Mouse (Mus musculus): ENCODE measurements around the gene Mtus2. TPM values are rescaled to one million over a fixed set of nuclear protein-coding genes. Genes with fewer than 3 reads are reported as not detected.
"Not testable (repeated sequence)": the region's sequence is repeated elsewhere in the genome, so short reads cannot be mapped to it uniquely, and the experiment has no call there.

Mtus2 gene
- polyA plus RNA-seq, 1 experiment from 2014 or later: 39.2 TPM

GRCm38 (mm10) chr5:148165111-148165510 is 208.0 kb downstream of the Mtus2 start:
- Histone ChIP-seq H3K9me3 (replicated peaks) (no peaks in the 10 kb centered on the region), H3K4me2 (no peak overlapping the region), H3K36me3 (no peaks in the 10 kb centered on the region), H3K27ac (replicated peaks) (no peak overlapping the region), H3K4me1 (peaks cover 8% of the 10 kb centered on the region), H3K9ac (replicated peaks) (no peak overlapping the region), H3K4me3 (replicated peaks) (no peak overlapping the region), H3K27me3 (replicated peaks) (no peaks in the 10 kb centered on the region)
- ATAC-seq (ENCODE audit: low FRiP score): no peak
- WGBS: 88% methylated on average over 1 of the region's 1 CpGs

- 48% methylated on average over 4 of the region's 4 CpGs for WGBS
- no peak for ATAC-seq (ENCODE audit: low FRiP score)
- 0 out of 2 replicates have a peak, but pooled peaks cover 2% of the 10 kb centered on the region for H3K4me1 ChIP-seq
- no peaks in the 10 kb centered on the region for H3K27me3 ChIP-seq (replicated peaks)
- no peak overlapping the region for H3K4me3 ChIP-seq (replicated peaks)
- no peak overlapping the region for H3K4me2 ChIP-seq
- H3K9ac ChIP-seq (replicated peaks): no peak overlapping the region
- H3K27ac ChIP-seq (replicated peaks): no peak overlapping the region
- no peaks in the 10 kb centered on the region for H3K36me3 ChIP-seq
- H3K9me3 ChIP-seq (replicated peaks): no peaks in the 10 kb centered on the region
Observed at GRCm38 (mm10) chr5:148175091-148175490, 218.0 kb downstream of the Mtus2 start.

DNA sequence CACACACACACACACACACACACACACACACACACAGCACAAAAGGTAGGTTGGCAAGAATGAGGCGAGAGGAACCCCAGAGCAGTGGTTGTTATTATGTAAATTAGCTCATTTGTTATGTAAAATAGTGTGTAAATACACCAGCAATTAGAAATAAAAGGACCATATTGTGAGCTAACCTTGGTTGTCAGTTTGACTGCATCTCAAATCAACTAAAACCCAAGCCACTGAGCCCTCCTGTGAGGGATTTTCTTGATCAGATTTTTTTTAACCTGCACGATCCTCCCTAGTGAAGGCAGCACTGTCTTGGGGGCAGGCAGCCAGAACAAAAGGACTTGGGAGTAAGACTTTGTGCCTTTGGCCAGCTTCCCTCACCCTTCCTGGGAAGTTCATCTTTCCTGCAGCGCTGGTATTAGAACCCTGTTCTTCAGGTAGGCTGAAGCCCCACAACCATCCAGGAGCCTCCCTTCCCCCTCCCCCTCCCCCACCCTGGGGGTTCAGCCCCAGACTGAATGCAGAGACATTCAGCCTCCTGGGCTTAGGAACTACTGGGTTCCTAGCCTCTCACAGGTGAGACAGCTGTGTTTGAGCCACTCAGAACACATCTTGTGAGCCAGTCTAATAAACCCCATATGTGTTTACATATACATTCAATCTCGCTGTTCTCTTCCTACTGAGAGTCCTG is 218.8 kb downstream of the Mtus2 start:
- Histone ChIP-seq H3K36me3 (no peaks in the 10 kb centered on the region), H3K4me1 (peaks cover 5% of the 10 kb centered on the region; the same call in 1 of the 2 replicates), H3K4me2 (no peak overlapping the region), H3K27ac (replicated peaks) (no peak overlapping the region), H3K9ac (replicated peaks) (no peak overlapping the region), H3K9me3 (replicated peaks) (no peaks in the 10 kb centered on the region), H3K27me3 (replicated peaks) (no peaks in the 10 kb centered on the region), H3K4me3 (replicated peaks) (no peak overlapping the region)
- 41% methylated on average over 4 of the region's 4 CpGs for WGBS
- no peak for ATAC-seq (ENCODE audit: low FRiP score)

- H3K4me3 ChIP-seq (replicated peaks); H3K27ac ChIP-seq (replicated peaks); H3K9ac ChIP-seq (replicated peaks); H3K4me2 ChIP-seq; ATAC-seq (ENCODE audit: low FRiP score); H3K27me3 ChIP-seq (replicated peaks); H3K9me3 ChIP-seq (replicated peaks); H3K36me3 ChIP-seq: not testable (repeated sequence)
- WGBS: 94% methylated on average over 8 of the region's 8 CpGs
- peaks cover 12% of the 10 kb centered on the region for H3K4me1 ChIP-seq
Observed at GRCm38 (mm10) chr5:148176539-148176938, 219.4 kb downstream of the Mtus2 start.

- 76% methylated on average over 7 of the region's 7 CpGs for WGBS
- ATAC-seq (ENCODE audit: low FRiP score): no peak
- no peak overlapping the region for H3K4me2 ChIP-seq
Observed at GRCm38 (mm10) chr5:148179231-148179630, 222.1 kb downstream of the Mtus2 start.

GRCm38 (mm10) chr5:148180590-148181307 is 223.6 kb downstream of the Mtus2 start:
- H3K4me3 ChIP-seq (replicated peaks): no peak overlapping the region
- H3K9me3 ChIP-seq (replicated peaks): no peaks in the 10 kb centered on the region
- 18% methylated on average over 13 of the region's 13 CpGs for WGBS
- peak overlapping the region; percentile 46; the same call in 1 of the 2 replicates for H3K27ac ChIP-seq (replicated peaks)
- ATAC-seq (ENCODE audit: low FRiP score): peak; percentile 47; the same call in 1 of the 2 replicates
- peaks cover 15% of the 10 kb centered on the region for H3K4me1 ChIP-seq
- no peak overlapping the region; the same call in 1 of the 2 replicates for H3K4me2 ChIP-seq
- H3K27me3 ChIP-seq (replicated peaks): no peaks in the 10 kb centered on the region
- 0 out of 2 replicates have a peak, but pooled peaks cover 5% of the 10 kb centered on the region for H3K36me3 ChIP-seq
- H3K9ac ChIP-seq (replicated peaks): no peak overlapping the region

More at GRCm38 (mm10) chr5:148179231-148179630, 222.1 kb downstream of the Mtus2 start:
- H3K4me1 ChIP-seq: peaks cover 15% of the 10 kb centered on the region
- no peaks in the 10 kb centered on the region for H3K27me3 ChIP-seq (replicated peaks)
- no peaks in the 10 kb centered on the region for H3K36me3 ChIP-seq
- no peak overlapping the region for H3K9ac ChIP-seq (replicated peaks)
- no peak overlapping the region for H3K27ac ChIP-seq (replicated peaks)
- no peak overlapping the region for H3K4me3 ChIP-seq (replicated peaks)
- H3K9me3 ChIP-seq (replicated peaks): no peaks in the 10 kb centered on the region

DNA sequence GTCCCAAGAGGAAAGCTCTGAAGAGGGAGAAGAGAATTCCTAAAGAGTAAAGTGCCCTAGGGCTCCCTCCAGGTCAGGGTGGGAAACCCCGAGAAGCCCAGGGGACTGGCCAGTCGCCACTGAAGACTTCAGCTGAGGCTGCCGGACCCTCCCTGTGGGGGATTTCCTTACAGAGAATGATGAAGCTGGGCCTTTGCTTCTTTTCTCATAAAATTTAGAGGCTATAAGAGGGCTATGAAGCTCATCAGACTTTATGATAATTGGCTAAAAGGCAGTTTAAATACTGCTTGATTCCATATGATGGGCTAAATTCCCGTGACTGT is 224.1 kb downstream of the Mtus2 start:
- Histone ChIP-seq H3K36me3 (0 out of 2 replicates have a peak, but pooled peaks cover 5% of the 10 kb centered on the region), H3K4me2 (no peak overlapping the region; the same call in 1 of the 2 replicates), H3K4me3 (replicated peaks) (no peak overlapping the region), H3K27me3 (replicated peaks) (no peaks in the 10 kb centered on the region), H3K27ac (replicated peaks) (peak overlapping the region; percentile 46; the same call in 1 of the 2 replicates), H3K9me3 (replicated peaks) (no peaks in the 10 kb centered on the region), H3K4me1 (peaks cover 15% of the 10 kb centered on the region), H3K9ac (replicated peaks) (no peak overlapping the region)
- ATAC-seq (ENCODE audit: low FRiP score): no peak
- WGBS: 22% methylated on average over 4 of the region's 4 CpGs

DNA sequence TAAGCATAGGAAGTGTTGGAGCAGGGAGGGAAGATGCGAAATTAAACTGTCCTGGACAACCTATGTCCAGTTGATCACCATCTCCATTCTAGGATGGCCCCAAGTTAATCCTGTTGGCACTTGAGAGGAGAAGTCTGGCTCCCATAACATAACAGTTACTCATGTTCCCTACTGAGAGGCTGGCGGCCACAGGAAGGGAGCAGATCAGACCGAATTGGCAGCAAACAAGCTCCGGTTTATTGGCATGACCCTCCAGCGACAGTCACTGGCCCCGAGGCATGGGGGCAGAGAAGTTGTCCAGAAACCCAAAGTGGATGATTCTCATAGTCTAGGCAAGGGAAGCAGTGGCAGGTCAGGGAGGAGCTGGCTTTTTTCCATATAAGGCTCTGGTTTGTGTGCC is 224.8 kb downstream of the Mtus2 start:
- H3K36me3 ChIP-seq: 0 out of 2 replicates have a peak, but pooled peaks cover 5% of the 10 kb centered on the region
- H3K4me3 ChIP-seq (replicated peaks): no peak overlapping the region
- no peaks in the 10 kb centered on the region for H3K27me3 ChIP-seq (replicated peaks)
- no peak for ATAC-seq (ENCODE audit: low FRiP score)
- no peak overlapping the region for H3K9ac ChIP-seq (replicated peaks)
- H3K4me2 ChIP-seq: no peak overlapping the region
- WGBS: 67% methylated on average over 6 of the region's 6 CpGs
- H3K9me3 ChIP-seq (replicated peaks): no peaks in the 10 kb centered on the region
- H3K27ac ChIP-seq (replicated peaks): no peak overlapping the region
- peaks cover 15% of the 10 kb centered on the region for H3K4me1 ChIP-seq

- Histone ChIP-seq H3K27ac (replicated peaks) (no peak overlapping the region), H3K4me1 (peaks cover 13% of the 10 kb centered on the region), H3K36me3 (0 out of 2 replicates have a peak, but pooled peaks cover 5% of the 10 kb centered on the region), H3K9me3 (replicated peaks) (no peaks in the 10 kb centered on the region), H3K9ac (replicated peaks) (no peak overlapping the region), H3K4me2 (no peak overlapping the region), H3K27me3 (replicated peaks) (no peaks in the 10 kb centered on the region), H3K4me3 (replicated peaks) (no peak overlapping the region)
- no peak for ATAC-seq (ENCODE audit: low FRiP score)
- WGBS: 77% methylated on average over 1 of the region's 1 CpGs
Observed at GRCm38 (mm10) chr5:148185898-148186297, 228.8 kb downstream of the Mtus2 start.

GRCm38 (mm10) chr5:148191416-148191815 is 234.3 kb downstream of the Mtus2 start:
- Histone ChIP-seq H3K9me3 (replicated peaks) (no peaks in the 10 kb centered on the region), H3K4me1 (no peaks in the 10 kb centered on the region), H3K27me3 (replicated peaks) (no peaks in the 10 kb centered on the region), H3K9ac (replicated peaks) (no peak overlapping the region), H3K27ac (replicated peaks) (no peak overlapping the region), H3K4me3 (replicated peaks) (no peak overlapping the region), H3K36me3 (no peaks in the 10 kb centered on the region), H3K4me2 (no peak overlapping the region)
- no peak for ATAC-seq (ENCODE audit: low FRiP score)
- 45% methylated on average over 4 of the region's 4 CpGs for WGBS

GRCm38 (mm10) chr5:148211831-148212230 is 254.7 kb downstream of the Mtus2 start:
- H3K27ac ChIP-seq (replicated peaks): no peak overlapping the region
- 95% methylated on average over 4 of the region's 4 CpGs for WGBS
- H3K4me2 ChIP-seq: no peak overlapping the region
- H3K9me3 ChIP-seq (replicated peaks): no peaks in the 10 kb centered on the region
- no peak overlapping the region for H3K9ac ChIP-seq (replicated peaks)
- H3K36me3 ChIP-seq: no peaks in the 10 kb centered on the region
- no peak overlapping the region for H3K4me3 ChIP-seq (replicated peaks)
- H3K4me1 ChIP-seq: peaks cover 5% of the 10 kb centered on the region; the same call in 1 of the 2 replicates
- H3K27me3 ChIP-seq (replicated peaks): no peaks in the 10 kb centered on the region
- ATAC-seq (ENCODE audit: low FRiP score): no peak

DNA sequence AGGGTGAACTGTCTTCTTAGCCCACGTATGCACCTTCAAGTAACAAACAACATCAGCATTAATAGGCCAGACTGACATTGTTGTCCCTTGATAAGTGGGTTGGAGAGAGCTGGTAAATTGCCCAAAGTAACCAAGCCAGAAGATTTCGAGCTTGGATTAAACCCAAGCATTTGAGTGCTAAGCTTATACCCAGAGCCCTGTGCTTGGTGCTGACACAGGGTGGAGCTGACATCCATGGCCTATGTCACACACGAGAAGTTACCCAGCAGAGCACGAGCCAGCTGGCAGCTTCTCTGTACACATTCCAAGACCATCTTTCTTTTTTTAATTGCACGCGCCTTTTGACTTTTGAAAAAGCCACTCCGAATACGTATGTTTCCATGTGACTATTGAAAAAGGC is 259.7 kb downstream of the Mtus2 start:
- no peaks in the 10 kb centered on the region for H3K27me3 ChIP-seq (replicated peaks)
- H3K9me3 ChIP-seq (replicated peaks): no peaks in the 10 kb centered on the region
- no peak overlapping the region for H3K27ac ChIP-seq (replicated peaks)
- peaks cover 5% of the 10 kb centered on the region; the same call in 1 of the 2 replicates for H3K4me1 ChIP-seq
- H3K4me2 ChIP-seq: no peak overlapping the region
- ATAC-seq (ENCODE audit: low FRiP score): no peak
- WGBS: 88% methylated on average over 8 of the region's 8 CpGs
- no peak overlapping the region for H3K4me3 ChIP-seq (replicated peaks)
- H3K36me3 ChIP-seq: no peaks in the 10 kb centered on the region
- H3K9ac ChIP-seq (replicated peaks): no peak overlapping the region
